Mouse (Mus musculus) thymus, adult 2 months (tissue): ENCODE results near the gene Rimkla.

Experiments used
- CTCF ChIP-seq: fragments of 200-500 bp; IDR thresholded peaks from 2 replicates; pipeline ENCODE4 v1.5.1; 2012; ENCODE audit warnings: mild to moderate bottlenecking, control low read depth, low read length, moderate library complexity, borderline replicate concordance; ENCODE audit not compliant: control insufficient read depth, poor library complexity, insufficient read depth; ENCODE audit errors: extremely low read depth
- POLR2A ChIP-seq: fragments of 200-500 bp; IDR thresholded peaks from 2 replicates; pipeline ENCODE4 v1.6.1; 2012; ENCODE audit warnings: mild to moderate bottlenecking, low read length, control low read depth, moderate library complexity; ENCODE audit not compliant: control insufficient read depth, poor library complexity, insufficient read depth; ENCODE audit errors: extremely low read depth

- no peak for TF ChIP-seq CTCF
- TF ChIP-seq POLR2A: no peak
Measured at GRCm38 (mm10) chr4:119498319-119498848, 6.0 kb upstream of the Rimkla start.
